In the genomic region with DNA sequence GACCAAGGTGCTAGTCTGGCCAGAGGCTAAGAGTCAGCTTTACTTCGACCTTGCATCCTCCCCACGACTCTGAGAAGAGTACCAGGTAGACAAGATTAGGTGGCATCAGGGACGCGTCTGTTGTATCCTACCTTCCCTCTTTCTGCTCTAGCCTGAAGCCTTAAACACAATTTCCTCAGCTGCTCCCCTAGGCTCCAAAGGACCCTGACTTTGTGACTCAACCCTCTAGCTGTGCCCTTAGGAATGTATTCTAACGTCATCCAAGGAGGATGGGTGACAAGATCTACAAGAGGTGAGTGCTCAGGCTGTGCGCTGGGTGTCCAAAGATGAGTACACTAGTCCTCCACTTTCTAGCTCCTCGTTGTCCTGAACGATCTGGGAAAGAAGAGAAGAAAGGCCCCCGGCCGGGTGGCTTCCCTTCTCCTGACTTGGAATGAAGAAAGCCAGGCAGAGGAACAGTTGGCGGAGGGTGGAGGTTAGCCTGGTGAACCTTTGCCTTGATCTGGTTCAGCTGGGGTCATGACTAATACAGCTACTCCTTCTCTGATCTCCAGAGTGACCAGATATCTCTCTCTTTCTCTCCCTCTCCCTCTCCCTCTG, we compare ENCODE assay signal across 8 mouse cellular contexts. TPM values are rescaled to one million over a fixed set of nuclear protein-coding genes. Genes with fewer than 3 reads are reported as not detected.
A peak's percentile ranks its signal among the peaks of the same experiment; 100 is the strongest.
DNase-seq lines count a peak whose midpoint lies in the region; ATAC-seq and TF ChIP-seq lines count a peak whose summit lies in the region.

No protein-coding gene starts in this region.

- intact Hi-C loops in gastrocnemius, adult 2 months (cut with DNase I): no loop called here
- intact Hi-C loops in gastrocnemius, postnatal 36 days (cut with DNase I): no loop called here

- 78% methylated on average over 11 of the region's 11 CpGs for WGBS in spleen, adult 2 months
- WGBS in limb, embryonic 13.5 days: 65% methylated on average over 11 of the region's 11 CpGs
- 69% methylated on average over 11 of the region's 11 CpGs for WGBS in stomach, postnatal 0 days

- peak overlapping the region; percentile 78 for H3K4me2 ChIP-seq in limb, embryonic 13.5 days (replicated peaks)
- peak overlapping the region; percentile 75 for H3K4me2 ChIP-seq in stomach, postnatal 0 days (replicated peaks; ENCODE audit: low read depth)

- TF ChIP-seq EP300 in stomach, postnatal 0 days (optimal IDR thresholded peaks at IDR 0.05): no peak

- TF ChIP-seq POLR2A in spleen, adult 2 months (IDR thresholded peaks at IDR 0.05; ENCODE audit: low read depth, low read length): no peak

- H3K36me3 ChIP-seq in spleen, adult 2 months (ENCODE audit: control insufficient read depth, insufficient read depth, low read length): no peaks in the 10 kb centered on the region
- H3K36me3 ChIP-seq in limb, embryonic 13.5 days: no peaks in the 10 kb centered on the region
- H3K36me3 ChIP-seq in stomach, postnatal 0 days (ENCODE audit: control insufficient read depth, insufficient read depth, low read length): no peaks in the 10 kb centered on the region

- no peaks in the 10 kb centered on the region for H3K27me3 ChIP-seq in spleen, adult 2 months (ENCODE audit: control insufficient read depth, insufficient read depth, low read length)
- no peaks in the 10 kb centered on the region for H3K27me3 ChIP-seq in limb, embryonic 13.5 days
- H3K27me3 ChIP-seq in stomach, postnatal 0 days (ENCODE audit: control insufficient read depth, insufficient read depth, low read length): no peaks in the 10 kb centered on the region

- 0 out of 2 replicates have a peak, but pooled peaks have one; percentile 9 for ATAC-seq in limb, embryonic 13.5 days (ENCODE audit: low FRiP score, low read depth)
- no peak for ATAC-seq in stomach, postnatal 0 days (ENCODE audit: low FRiP score, low TSS enrichment)
- no peak for ATAC-seq in erythroblast, adult 5-6 weeks (replicated peaks; ENCODE audit: low FRiP score, poor library complexity, severe bottlenecking)

- no peak for TF ChIP-seq CTCF in gastrocnemius, adult 2 months (IDR thresholded peaks at IDR 0.05)
- TF ChIP-seq CTCF in spleen, adult 2 months (IDR thresholded peaks at IDR 0.05; ENCODE audit: extremely low read depth, insufficient read depth, insufficient read length, insufficient replicate concordance): no peak
- TF ChIP-seq CTCF in stomach, postnatal 0 days (IDR thresholded peaks at IDR 0.05; ENCODE audit: low read depth): no peak

- peak overlapping the region; percentile 74 for H3K27ac ChIP-seq in gastrocnemius, adult 2 months
- H3K27ac ChIP-seq in spleen, adult 2 months (ENCODE audit: insufficient read depth, low read length): peak overlapping the region; percentile 63
- H3K27ac ChIP-seq in limb, embryonic 13.5 days: no peak overlapping the region
- H3K27ac ChIP-seq in stomach, postnatal 0 days (replicated peaks): peak overlapping the region; percentile 53

- H3K4me3 ChIP-seq in gastrocnemius, adult 2 months: peak overlapping the region; percentile 78
- peak overlapping the region; percentile 62; the same call in 1 of the 2 replicates for H3K4me3 ChIP-seq in spleen, adult 2 months (ENCODE audit: extremely low read depth, insufficient read depth, insufficient read length)
- H3K4me3 ChIP-seq in limb, embryonic 13.5 days: peak overlapping the region; percentile 64
- no peak overlapping the region for H3K4me3 ChIP-seq in stomach, postnatal 0 days (ENCODE audit: low read depth, low read length)

- H3K9ac ChIP-seq in limb, embryonic 13.5 days: peak overlapping the region; percentile 77
- H3K9ac ChIP-seq in stomach, postnatal 0 days (ENCODE audit: low read length): peak overlapping the region; percentile 70

- H3K9me3 ChIP-seq in limb, embryonic 13.5 days: no peaks in the 10 kb centered on the region
- H3K9me3 ChIP-seq in stomach, postnatal 0 days (ENCODE audit: control insufficient read depth, low read length): no peaks in the 10 kb centered on the region

- no peak for DNase-seq in gastrocnemius, adult 2 months
- DNase-seq in gastrocnemius, postnatal 36 days: no peak
- DNase-seq in spleen, adult 2 months (ENCODE audit: low read depth in 1 of 2, low spot score in 2 of 2): no peak
- no peak for DNase-seq in spleen, postnatal 10 days (ENCODE audit: low spot score in 2 of 2)
- DNase-seq in stomach, postnatal 0 days (ENCODE audit: low spot score): no peak
- DNase-seq in cerebellum, adult 11-12 months: no peak

- peaks cover 13% of the 10 kb centered on the region; the same call in 1 of the 2 replicates for H3K4me1 ChIP-seq in spleen, adult 2 months (ENCODE audit: control insufficient read depth, insufficient read depth, insufficient read length)
- peaks cover 22% of the 10 kb centered on the region for H3K4me1 ChIP-seq in limb, embryonic 13.5 days
- no peaks in the 10 kb centered on the region for H3K4me1 ChIP-seq in stomach, postnatal 0 days (replicated peaks; ENCODE audit: control insufficient read depth, insufficient read depth)

RNA-seq across cellular contexts. Expression of gene Acsf2, which starts 0.8 kb away (rescaled TPM):
- total RNA-seq in gastrocnemius, adult 2 months (2021): 1 to 10 TPM; 1.6 to 3.6 TPM
- 1 to 10 TPM; 2.1 to 3.1 TPM for total RNA-seq in gastrocnemius, postnatal 36 days (2021)
- polyA plus RNA-seq in spleen, adult 2 months (2012; rRNA removed): 33.6 and 37.1 TPM in 2 replicates
- 7.0 and 7.5 TPM in 2 replicates for polyA plus RNA-seq in limb, embryonic 13.5 days (2015; fragmentation: Nextera tagmentation; extraction: Ambion mirVana)
- polyA plus RNA-seq in stomach, postnatal 0 days (2015; fragmentation: Nextera tagmentation; extraction: Ambion mirVana): 2.5 and 3.0 TPM in 2 replicates
- total RNA-seq in erythroblast, adult 5-6 weeks (2015; ENCODE audit: low replicate concordance): 6.3 and 10.8 TPM in 2 replicates
- total RNA-seq in erythroblast, adult 5-6 weeks (2017; ENCODE audit: low replicate concordance): 0.26 and 2.5 TPM in 2 replicates

RNA-seq across cellular contexts. Expression of gene Lrrc59, which starts 27.1 kb away (rescaled TPM):
- 10 to 100 TPM; 35.8 to 37.5 TPM for total RNA-seq in gastrocnemius, adult 2 months (2021)
- total RNA-seq in gastrocnemius, postnatal 36 days (2021): 10 to 100 TPM; 31.3 to 31.4 TPM
- polyA plus RNA-seq in spleen, adult 2 months (2012; rRNA removed): 29.3 and 31.4 TPM in 2 replicates
- 225 and 240 TPM in 2 replicates for polyA plus RNA-seq in limb, embryonic 13.5 days (2015; fragmentation: Nextera tagmentation; extraction: Ambion mirVana)
- polyA plus RNA-seq in stomach, postnatal 0 days (2015; fragmentation: Nextera tagmentation; extraction: Ambion mirVana): 101 and 109 TPM in 2 replicates
- 15.7 and 21.1 TPM in 2 replicates for total RNA-seq in erythroblast, adult 5-6 weeks (2015; ENCODE audit: low replicate concordance)
- 20.0 and 27.6 TPM in 2 replicates for total RNA-seq in erythroblast, adult 5-6 weeks (2017; ENCODE audit: low replicate concordance)

RNA-seq across cellular contexts. Expression of gene Chad, which starts 37.6 kb away (rescaled TPM):
- 10 to 100 TPM in 1 of 2 experiments, 1 to 10 TPM in 1; 9.5 to 69.2 TPM for total RNA-seq in gastrocnemius, adult 2 months (2021)
- 10 to 100 TPM; 14.7 to 16.3 TPM for total RNA-seq in gastrocnemius, postnatal 36 days (2021)
- polyA plus RNA-seq in spleen, adult 2 months (2012; rRNA removed): 0.11 and 0.20 TPM in 2 replicates
- 14.1 and 17.3 TPM in 2 replicates for polyA plus RNA-seq in limb, embryonic 13.5 days (2015; fragmentation: Nextera tagmentation; extraction: Ambion mirVana)
- polyA plus RNA-seq in stomach, postnatal 0 days (2015; fragmentation: Nextera tagmentation; extraction: Ambion mirVana): 80.8 and 87.5 TPM in 2 replicates
- not detected in 2 replicates for total RNA-seq in erythroblast, adult 5-6 weeks (2015; ENCODE audit: low replicate concordance)
- not detected in 2 replicates for total RNA-seq in erythroblast, adult 5-6 weeks (2017; ENCODE audit: low replicate concordance)

RNA-seq across cellular contexts. Expression of gene Mrpl27, which starts 51.1 kb away (rescaled TPM):
- 10 to 100 TPM; 50.4 to 59.8 TPM for total RNA-seq in gastrocnemius, adult 2 months (2021)
- 10 to 100 TPM; 45.0 to 50.1 TPM for total RNA-seq in gastrocnemius, postnatal 36 days (2021)
- polyA plus RNA-seq in spleen, adult 2 months (2012; rRNA removed): 11.9 and 14.2 TPM in 2 replicates
- polyA plus RNA-seq in limb, embryonic 13.5 days (2015; fragmentation: Nextera tagmentation; extraction: Ambion mirVana): 153 and 159 TPM in 2 replicates
- polyA plus RNA-seq in stomach, postnatal 0 days (2015; fragmentation: Nextera tagmentation; extraction: Ambion mirVana): 123 and 124 TPM in 2 replicates
- 7.1 and 49.2 TPM in 2 replicates for total RNA-seq in erythroblast, adult 5-6 weeks (2015; ENCODE audit: low replicate concordance)
- 10.5 and 17.8 TPM in 2 replicates for total RNA-seq in erythroblast, adult 5-6 weeks (2017; ENCODE audit: low replicate concordance)

RNA-seq across cellular contexts. Expression of gene Eme1, which starts 51.3 kb away (rescaled TPM):
- not detected for total RNA-seq in gastrocnemius, adult 2 months (2021)
- total RNA-seq in gastrocnemius, postnatal 36 days (2021): under 1 TPM in 1 of 2 experiments, not detected in 1; 0.26 TPM
- 1.8 and 2.3 TPM in 2 replicates for polyA plus RNA-seq in spleen, adult 2 months (2012; rRNA removed)
- polyA plus RNA-seq in limb, embryonic 13.5 days (2015; fragmentation: Nextera tagmentation; extraction: Ambion mirVana): 24.9 and 26.9 TPM in 2 replicates
- 2.7 and 3.4 TPM in 2 replicates for polyA plus RNA-seq in stomach, postnatal 0 days (2015; fragmentation: Nextera tagmentation; extraction: Ambion mirVana)
- total RNA-seq in erythroblast, adult 5-6 weeks (2015; ENCODE audit: low replicate concordance): 3.1 and 4.8 TPM in 2 replicates
- 10.1 and 13.2 TPM in 2 replicates for total RNA-seq in erythroblast, adult 5-6 weeks (2017; ENCODE audit: low replicate concordance)

Comparison
In these comparisons a context has a peak if more than half of its experiments do, and no peak if none do; other contexts are left out.
1. RNA of gene Chad, which starts 37.6 kb away (total RNA-seq): 9.5 to 69.2 TPM in gastrocnemius, adult 2 months and 14.7 to 16.3 TPM in gastrocnemius, postnatal 36 days; not detected in erythroblast, adult 5-6 weeks; every median in the first group is over 10 times any median in the second.